9 mouse cellular contexts compared by ENCODE assay signal in genomic region chr6:91901505-91901904, GRCm38 (mm10). TPM values are rescaled to one million over a fixed set of nuclear protein-coding genes. Genes with fewer than 3 reads are reported as not detected.
A peak's percentile ranks its signal among the peaks of the same experiment; 100 is the strongest.
DNase-seq lines count a peak whose midpoint lies in the region; ATAC-seq and TF ChIP-seq lines count a peak whose summit lies in the region.
"Had no signal": no experiment of that assay in that cellular context is flagged by ENCODE, and none has a peak within 500 bp of the region (broad histone marks: within the 10 kb centered on the region; RNA-seq: fewer than 3 reads in every experiment).

No protein-coding gene starts in this region.

- WGBS in embryonic facial prominence, embryonic 10.5 days, result 37% methylated on average over 5 of the region's 5 CpGs
- 23% methylated on average over 5 of the region's 5 CpGs for WGBS in heart, adult 2 months
- 32% methylated on average over 5 of the region's 5 CpGs for WGBS in kidney, embryonic 15.5 days
- 29% methylated on average over 5 of the region's 5 CpGs for WGBS in liver, adult 2 months

- H3K9ac ChIP-seq in heart, adult 2 months (ENCODE audit: low read depth, low read length), result no peak overlapping the region
- H3K9ac ChIP-seq in kidney, embryonic 15.5 days, result no peak overlapping the region
- H3K9ac ChIP-seq in liver, adult 2 months (ENCODE audit: low read depth, low read length), result no peak overlapping the region
- H3K9ac ChIP-seq: heart, embryonic 15.5 days had no signal

- peak; percentile 93 for TF ChIP-seq CTCF in heart, adult 2 months (IDR thresholded peaks at IDR 0.05)
- TF ChIP-seq CTCF in liver, adult 2 months (IDR thresholded peaks at IDR 0.05; ENCODE audit: low read depth, low read length), result peak; percentile 74

- no peak overlapping the region for H3K4me3 ChIP-seq in embryonic facial prominence, embryonic 10.5 days
- no peak overlapping the region for H3K4me3 ChIP-seq in heart, adult 2 months
- H3K4me3 ChIP-seq in kidney, embryonic 15.5 days (replicated peaks), result no peak overlapping the region
- H3K4me3 ChIP-seq in liver, adult 2 months (ENCODE audit: insufficient read depth, low read depth, low read length), result no peak overlapping the region; the same call in 1 of the 2 replicates
- H3K4me3 ChIP-seq: heart, embryonic 15.5 days had no signal

- intact Hi-C loops in heart, adult 2 months (cut with DNase I), result loop anchor here (1.0 to 10.0 kb wide), 4 partner anchors 56 to 367 kb away; partner anchors contain the start of gene Mrps25

- H3K79me2 ChIP-seq in heart, adult 2 months (replicated peaks; ENCODE audit: control insufficient read depth, insufficient read depth, low read length), result no peaks in the 10 kb centered on the region
- no peaks in the 10 kb centered on the region for H3K79me2 ChIP-seq in liver, adult 2 months (ENCODE audit: control insufficient read depth, insufficient read depth, low read length)

- peak; percentile 25 to 61 for DNase-seq in CD8-positive naive resting alpha-beta T cell, adult 2 months (ENCODE audit: low read depth in 2 of 2, low spot score in 2 of 2)
- peak; percentile 83 to 87 for DNase-seq in adrenal gland, postnatal 36 days
- DNase-seq in embryonic facial prominence, embryonic 10.5 days (ENCODE audit: low spot score), result peak; percentile 78
- peak; percentile 66 to 78 for DNase-seq in heart, adult 2 months
- peak; percentile 49 for DNase-seq in liver, adult 2 months (ENCODE audit: extremely low read depth, low read depth, low spot score)
- peak; percentile 21 for DNase-seq in ovary, adult 18-20 months (ENCODE audit: low spot score)
- DNase-seq in thymus, postnatal 0 days (ENCODE audit: low spot score), result peak; percentile 67

- H3K36me3 ChIP-seq in embryonic facial prominence, embryonic 10.5 days (replicated peaks), result peaks cover 53% of the 10 kb centered on the region
- peaks cover 5% of the 10 kb centered on the region for H3K36me3 ChIP-seq in heart, adult 2 months (ENCODE audit: control insufficient read depth, insufficient read depth, low read length)
- peaks cover 57% of the 10 kb centered on the region for H3K36me3 ChIP-seq in kidney, embryonic 15.5 days
- peaks cover 37% of the 10 kb centered on the region for H3K36me3 ChIP-seq in liver, adult 2 months (ENCODE audit: control insufficient read depth, insufficient read depth, low read length)

- ATAC-seq in kidney, embryonic 15.5 days (replicated peaks; ENCODE audit: low FRiP score), result 0 out of 2 replicates have a peak, but pooled peaks have one; percentile 22

- H3K4me1 ChIP-seq in embryonic facial prominence, embryonic 10.5 days, result no peaks in the 10 kb centered on the region
- H3K4me1 ChIP-seq in heart, adult 2 months (ENCODE audit: control insufficient read depth, insufficient read depth, low read length), result no peaks in the 10 kb centered on the region; the same call in 1 of the 2 replicates
- no peaks in the 10 kb centered on the region for H3K4me1 ChIP-seq in kidney, embryonic 15.5 days
- no peaks in the 10 kb centered on the region for H3K4me1 ChIP-seq in liver, adult 2 months (ENCODE audit: control insufficient read depth, insufficient read depth, low read length)
- H3K4me1 ChIP-seq: heart, embryonic 15.5 days had no signal

- peak; percentile 96 for TF ChIP-seq EP300 in heart, adult 2 months (IDR thresholded peaks at IDR 0.05; ENCODE audit: insufficient read depth, low read depth, low read length)

- no peaks in the 10 kb centered on the region for H3K9me3 ChIP-seq in embryonic facial prominence, embryonic 10.5 days
- H3K9me3 ChIP-seq in kidney, embryonic 15.5 days (replicated peaks), result no peaks in the 10 kb centered on the region
- H3K9me3 ChIP-seq: heart, embryonic 15.5 days had no signal

- no peak overlapping the region for H3K4me2 ChIP-seq in kidney, embryonic 15.5 days
- H3K4me2 ChIP-seq: heart, embryonic 15.5 days had no signal

- no peaks in the 10 kb centered on the region for H3K27me3 ChIP-seq in embryonic facial prominence, embryonic 10.5 days (replicated peaks; ENCODE audit: low read depth, poor library complexity, severe bottlenecking)
- no peaks in the 10 kb centered on the region; the same call in 1 of the 2 replicates for H3K27me3 ChIP-seq in heart, adult 2 months (ENCODE audit: control insufficient read depth, insufficient read depth, low read length)
- no peaks in the 10 kb centered on the region for H3K27me3 ChIP-seq in kidney, embryonic 15.5 days
- no peaks in the 10 kb centered on the region for H3K27me3 ChIP-seq in liver, adult 2 months (ENCODE audit: control insufficient read depth, insufficient read depth, low read length)
- H3K27me3 ChIP-seq: heart, embryonic 15.5 days had no signal

- 0 out of 2 replicates have a peak, but pooled peaks have one; percentile 13 for TF ChIP-seq POLR2A in heart, adult 2 months (IDR thresholded peaks at IDR 0.05; ENCODE audit: insufficient read depth, low read depth, low read length)
- TF ChIP-seq POLR2A in liver, adult 2 months (IDR thresholded peaks at IDR 0.05; ENCODE audit: extremely low read depth, insufficient read depth, low read length), result no peak

- H3K27ac ChIP-seq in embryonic facial prominence, embryonic 10.5 days (replicated peaks), result no peak overlapping the region
- no peak overlapping the region for H3K27ac ChIP-seq in heart, adult 2 months
- no peak overlapping the region for H3K27ac ChIP-seq in kidney, embryonic 15.5 days
- no peak overlapping the region for H3K27ac ChIP-seq in liver, adult 2 months (replicated peaks; ENCODE audit: insufficient read depth, low read depth, low read length)
- H3K27ac ChIP-seq: heart, embryonic 15.5 days had no signal

RNA-seq across cellular contexts. Expression of gene 4930590J08Rik, which starts 1.1 kb away (rescaled TPM):
- total RNA-seq in adrenal gland, postnatal 36 days (2021), result 1 to 10 TPM; 2.0 to 3.2 TPM
- polyA plus RNA-seq in embryonic facial prominence, embryonic 10.5 days (2016; fragmentation: Nextera tagmentation; extraction: Ambion mirVana), result 0.47 and 0.51 TPM in 2 replicates
- total RNA-seq in heart, adult 2 months (2021), result under 1 TPM; 0.52 to 0.78 TPM
- polyA plus RNA-seq in heart, adult 2 months (2012; rRNA removed), result 0.43 and 0.94 TPM in 2 replicates
- polyA plus RNA-seq in kidney, embryonic 15.5 days (2015; fragmentation: Nextera tagmentation; extraction: Ambion mirVana), result 0.25 and 0.57 TPM in 2 replicates
- 0.20 and 0.37 TPM in 2 replicates for total RNA-seq in liver, adult 2 months (2014; rRNA removed)
- polyA plus RNA-seq in liver, adult 2 months (2012; rRNA removed), result 0.07 TPM in 1 of 2 replicates, not detected in the other
- 0.38 and 0.40 TPM in 2 replicates for polyA plus RNA-seq in thymus, postnatal 0 days (2015; fragmentation: Nextera tagmentation; extraction: Ambion mirVana)

RNA-seq across cellular contexts. Expression of gene Ccdc174, which starts 23.7 kb away (rescaled TPM):
- total RNA-seq in adrenal gland, postnatal 36 days (2021), result 10 to 100 TPM; 34.0 to 51.6 TPM
- 36.2 and 38.3 TPM in 2 replicates for polyA plus RNA-seq in embryonic facial prominence, embryonic 10.5 days (2016; fragmentation: Nextera tagmentation; extraction: Ambion mirVana)
- total RNA-seq in heart, adult 2 months (2021), result 10 to 100 TPM in 1 of 2 experiments, 1 to 10 TPM in 1; 9.0 to 10.1 TPM
- polyA plus RNA-seq in heart, adult 2 months (2012; rRNA removed), result 2.8 and 4.1 TPM in 2 replicates
- 35.0 and 37.6 TPM in 2 replicates for polyA plus RNA-seq in kidney, embryonic 15.5 days (2015; fragmentation: Nextera tagmentation; extraction: Ambion mirVana)
- 5.5 and 6.1 TPM in 2 replicates for total RNA-seq in liver, adult 2 months (2014; rRNA removed)
- polyA plus RNA-seq in liver, adult 2 months (2012; rRNA removed), result 1.3 and 1.9 TPM in 2 replicates
- polyA plus RNA-seq in thymus, postnatal 0 days (2015; fragmentation: Nextera tagmentation; extraction: Ambion mirVana), result 58.5 and 62.6 TPM in 2 replicates

Comparison
In these comparisons a context has a peak if more than half of its experiments do, and no peak if none do; other contexts are left out.
1. DNase-seq: peak in every context shown above with its lines; median percentile 85 in adrenal gland, postnatal 36 days; 78 in embryonic facial prominence, embryonic 10.5 days; 72 in heart, adult 2 months; 67 in thymus, postnatal 0 days; 49 in liver, adult 2 months; 43 in CD8-positive naive resting alpha-beta T cell, adult 2 months; 21 in ovary, adult 18-20 months.